Mouse (Mus musculus): ENCODE results near the gene Elovl7.
A peak's percentile ranks its signal among the peaks of the same experiment; 100 is the strongest.

Gene Elovl7

GRCm38 (mm10) chr13:108241715-108242114 lies 27.5 kb downstream of the Elovl7 start:
- DNase-seq (ENCODE audit: low read depth, low spot score): no peak

- DNase-seq (ENCODE audit: low read depth, low spot score): no peak
These were observed 31.0 kb downstream of the Elovl7 start for GRCm38 (mm10) chr13:108245086-108245697.

DNA sequence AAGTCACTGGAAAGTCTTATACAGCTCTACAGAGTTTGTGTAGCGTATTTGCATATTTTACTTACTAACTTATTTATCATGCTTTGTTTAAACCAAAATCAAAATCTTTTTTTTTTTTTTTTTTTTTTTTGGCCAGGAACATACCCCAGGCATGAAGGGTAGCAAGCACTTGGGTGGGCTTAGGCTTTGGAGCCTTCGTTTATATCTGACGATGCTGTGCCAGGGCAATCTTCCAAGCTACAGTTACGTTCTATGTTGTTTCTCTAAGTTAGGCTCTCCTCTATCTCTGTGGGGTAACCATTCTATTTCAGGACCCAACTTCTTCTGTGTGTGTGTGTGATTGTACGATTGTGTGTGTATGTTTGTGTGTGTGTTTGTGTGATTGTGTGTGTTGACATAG lies 36.9 kb downstream of the Elovl7 start:
- no peak for DNase-seq (ENCODE audit: low read depth, low spot score)

- DNase-seq (ENCODE audit: low read depth, low spot score): no peak
These were observed 39.8 kb downstream of the Elovl7 start for GRCm38 (mm10) chr13:108253977-108254376.

DNA sequence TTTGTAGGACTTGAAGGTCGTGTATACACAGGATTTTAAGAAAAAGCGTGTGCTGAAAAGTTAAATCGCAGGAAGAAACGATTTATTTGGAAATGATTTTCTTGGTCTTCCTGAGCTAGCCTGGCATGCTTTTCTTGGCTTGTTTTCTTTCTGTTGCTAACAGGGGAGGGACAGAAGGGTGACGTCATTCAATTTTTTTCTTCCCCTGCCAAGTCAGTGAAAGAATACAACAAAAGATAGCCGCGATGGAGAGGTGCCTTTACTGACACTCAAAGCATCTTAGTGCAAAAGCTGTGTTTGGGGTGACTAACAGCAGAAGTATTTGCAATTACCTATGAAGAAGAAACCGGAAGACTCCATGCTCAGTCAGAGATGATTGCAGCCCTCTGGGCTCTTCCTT lies 48.8 kb downstream of the Elovl7 start:
- DNase-seq (ENCODE audit: low read depth, low spot score): no peak

DNA sequence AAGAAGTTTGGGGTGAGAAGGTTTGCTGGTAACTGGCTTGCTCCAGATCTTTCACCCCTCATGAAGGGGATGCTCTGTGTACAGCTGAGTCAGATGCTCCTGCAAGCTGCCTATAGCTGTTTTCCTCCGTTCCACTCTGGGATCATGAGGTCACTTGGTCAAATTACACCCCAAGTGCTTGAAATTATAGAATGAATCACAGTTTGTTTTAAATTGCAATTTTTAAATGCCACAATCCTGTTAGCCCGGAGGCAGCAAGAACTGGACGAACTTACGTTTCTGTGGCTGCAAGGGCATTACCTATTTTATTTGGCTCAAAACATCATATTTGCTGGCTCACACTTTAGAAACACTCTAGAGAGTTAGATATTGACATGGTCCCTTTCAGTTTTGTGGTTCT lies 51.2 kb downstream of the Elovl7 start:
- no peak for DNase-seq (ENCODE audit: low read depth, low spot score)

- no peak for DNase-seq (ENCODE audit: low read depth, low spot score)
These were observed 53.8 kb downstream of the Elovl7 start for GRCm38 (mm10) chr13:108267841-108268634.

- peak; percentile 3 for DNase-seq (ENCODE audit: low read depth, low spot score)
These were observed 57.4 kb downstream of the Elovl7 start for GRCm38 (mm10) chr13:108271458-108272148.

GRCm38 (mm10) chr13:108272332-108272731 lies 58.1 kb downstream of the Elovl7 start:
- DNase-seq (ENCODE audit: low read depth, low spot score): no peak

DNA sequence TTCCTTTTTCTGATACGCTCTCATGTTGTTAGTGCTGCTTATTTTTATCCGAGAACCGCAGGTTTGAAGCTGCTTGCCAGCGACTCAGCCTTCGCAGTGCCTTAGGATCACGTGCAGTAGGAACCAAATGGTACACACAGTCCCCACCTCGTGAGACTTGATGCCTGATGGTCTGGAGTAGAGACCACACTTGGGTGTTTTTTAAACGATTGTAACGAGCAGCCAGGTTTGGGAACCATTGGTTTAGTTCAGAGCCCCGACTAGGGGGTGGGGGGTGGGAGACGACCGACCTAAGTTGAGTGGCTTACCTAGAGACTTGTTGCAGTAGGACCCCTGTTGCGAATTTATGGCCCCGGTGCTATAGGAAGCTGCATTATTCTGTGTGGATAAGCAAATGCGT lies 58.8 kb downstream of the Elovl7 start:
- DNase-seq (ENCODE audit: low read depth, low spot score): no peak

DNA sequence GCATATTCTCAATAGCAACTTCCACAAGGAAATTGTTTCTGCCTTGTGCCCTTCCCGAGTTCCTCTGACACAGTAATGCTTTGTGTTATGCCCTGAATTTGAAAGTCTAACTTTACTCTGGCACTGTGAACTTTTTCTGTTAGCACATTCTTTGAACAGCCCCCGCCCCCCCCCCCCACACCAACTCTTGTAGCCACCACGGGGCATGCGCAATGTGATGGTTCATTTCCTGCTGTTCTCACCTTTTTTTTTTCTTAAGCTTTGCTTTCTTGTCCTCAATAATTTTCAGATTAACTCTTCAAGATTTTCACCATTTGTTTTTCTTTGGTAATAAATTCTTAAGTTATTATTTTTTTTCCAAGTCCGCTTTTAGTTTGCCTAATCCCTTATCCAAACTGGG lies 59.3 kb downstream of the Elovl7 start:
- DNase-seq (ENCODE audit: low read depth, low spot score): peak; percentile 63

- DNase-seq (ENCODE audit: low read depth, low spot score): no peak
These were observed 62.4 kb downstream of the Elovl7 start for GRCm38 (mm10) chr13:108276561-108276960.

DNA sequence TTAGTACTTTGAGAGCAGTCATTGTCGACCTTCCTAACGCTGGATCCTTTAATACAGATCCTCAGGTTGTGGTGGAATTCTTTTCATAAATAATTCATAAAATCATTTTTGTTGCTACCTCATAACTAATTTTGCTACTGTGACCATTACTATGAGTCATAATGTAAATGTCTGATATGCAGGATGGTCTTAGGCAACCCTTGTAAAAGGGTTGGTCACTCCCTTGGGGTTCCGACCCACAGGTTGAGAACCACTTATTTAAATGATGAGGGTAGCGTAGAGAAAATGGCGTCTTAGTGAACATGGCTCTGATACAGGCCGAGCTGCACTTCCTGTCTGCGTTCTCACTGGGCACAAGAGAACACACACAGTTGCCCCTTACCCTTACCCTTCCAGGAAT lies 63.1 kb downstream of the Elovl7 start:
- DNase-seq (ENCODE audit: low read depth, low spot score): no peak

- DNase-seq (ENCODE audit: low read depth, low spot score): no peak
These were observed 64.4 kb downstream of the Elovl7 start for GRCm38 (mm10) chr13:108278592-108278991.

DNA sequence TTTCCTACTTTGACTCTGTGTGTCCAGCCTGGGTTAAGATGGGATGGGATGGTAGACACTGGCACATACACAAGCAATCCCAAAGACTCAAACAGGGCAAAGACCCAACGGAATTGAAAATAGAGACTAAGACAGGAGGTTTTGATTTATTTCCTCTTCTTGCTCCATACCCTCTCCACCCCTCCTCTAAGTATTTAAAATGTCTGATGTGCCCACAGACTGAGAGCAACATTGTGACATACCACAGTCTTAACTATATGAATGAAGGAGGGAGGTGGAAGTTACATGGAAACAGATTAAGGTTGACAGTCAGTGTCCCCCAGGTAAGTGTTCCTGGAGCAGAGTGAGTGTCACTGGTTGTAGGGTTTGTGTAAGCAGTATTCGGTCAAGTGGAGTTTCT lies 70.1 kb downstream of the Elovl7 start:
- no peak for DNase-seq (ENCODE audit: low read depth, low spot score)

DNA sequence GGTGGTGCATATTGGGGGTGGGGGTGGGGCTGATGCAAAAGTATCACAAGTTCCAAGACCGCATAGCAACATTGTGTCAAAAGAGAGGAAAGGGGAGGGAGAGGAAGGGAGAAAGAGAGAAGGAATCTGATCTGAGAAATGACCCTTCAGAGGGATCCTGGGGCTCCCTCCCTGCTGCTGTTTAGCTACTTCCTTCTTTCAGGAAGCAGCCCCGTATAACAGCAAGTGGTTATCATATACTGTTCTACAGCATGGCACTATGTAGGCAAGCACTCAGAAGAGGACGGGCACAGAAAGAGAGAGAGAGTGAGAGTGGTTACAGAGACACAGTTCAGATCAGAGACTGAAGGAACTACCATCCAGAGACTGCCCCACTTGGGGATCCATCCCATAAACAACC lies 73.7 kb downstream of the Elovl7 start:
- DNase-seq (ENCODE audit: low read depth, low spot score): no peak

DNA sequence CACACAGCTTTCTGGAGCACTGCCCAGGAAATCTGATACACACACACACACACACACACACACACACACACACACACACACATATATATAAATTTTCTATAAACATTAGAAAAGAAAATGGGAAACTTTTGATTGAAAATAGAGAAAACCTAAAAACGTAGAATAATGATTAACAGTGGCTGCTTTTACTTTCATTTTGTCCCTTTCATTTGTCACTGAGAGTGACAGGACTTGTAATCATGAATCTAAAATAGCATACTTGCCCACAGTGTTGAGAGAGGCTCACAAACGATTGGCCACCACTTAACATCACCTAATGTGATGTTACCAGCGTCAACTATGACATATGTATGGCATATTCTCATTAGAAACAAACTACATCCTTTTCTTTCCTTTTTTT lies 75.2 kb downstream of the Elovl7 start:
- DNase-seq (ENCODE audit: low read depth, low spot score): no peak

GRCm38 (mm10) chr13:108290314-108290713 lies 76.1 kb downstream of the Elovl7 start:
- DNase-seq (ENCODE audit: low read depth, low spot score): no peak

DNA sequence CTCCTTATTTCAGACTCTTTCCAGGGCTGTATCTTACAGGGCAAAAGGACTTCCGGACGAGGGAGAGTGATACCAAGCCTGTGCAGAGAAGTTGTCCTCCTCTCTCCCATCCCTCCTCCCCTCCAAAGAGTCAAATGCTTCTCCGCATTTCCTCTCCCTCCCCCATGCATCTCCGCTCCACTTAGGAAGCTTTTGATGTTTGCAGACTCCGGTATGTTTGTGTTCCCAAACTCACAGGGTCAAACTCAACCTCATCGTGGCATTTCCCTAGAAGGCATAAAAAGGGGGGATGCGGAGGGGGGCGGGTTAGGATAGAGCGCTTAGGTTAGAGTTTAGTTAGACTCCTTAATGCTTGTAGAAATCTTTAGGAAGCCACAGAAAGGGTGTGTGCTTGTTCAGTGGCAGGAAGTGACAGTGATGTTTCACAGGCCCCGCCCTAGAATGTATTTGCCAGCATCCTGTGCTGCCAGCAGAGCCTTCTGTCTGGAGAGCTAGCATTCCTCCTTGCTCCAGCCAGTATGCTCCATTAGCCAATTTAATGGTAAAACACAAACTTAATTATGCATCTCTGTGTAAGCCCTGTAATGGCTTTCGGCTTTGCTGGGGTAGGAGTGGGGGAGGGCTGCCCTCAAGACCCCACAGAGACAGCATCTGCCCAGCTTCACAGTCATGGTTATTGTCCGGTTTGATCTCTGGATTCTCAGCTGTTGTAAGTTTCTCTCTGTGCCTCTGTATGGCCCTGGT lies 83.3 kb downstream of the Elovl7 start:
- peak; percentile 84 for DNase-seq (ENCODE audit: low read depth, low spot score)

DNA sequence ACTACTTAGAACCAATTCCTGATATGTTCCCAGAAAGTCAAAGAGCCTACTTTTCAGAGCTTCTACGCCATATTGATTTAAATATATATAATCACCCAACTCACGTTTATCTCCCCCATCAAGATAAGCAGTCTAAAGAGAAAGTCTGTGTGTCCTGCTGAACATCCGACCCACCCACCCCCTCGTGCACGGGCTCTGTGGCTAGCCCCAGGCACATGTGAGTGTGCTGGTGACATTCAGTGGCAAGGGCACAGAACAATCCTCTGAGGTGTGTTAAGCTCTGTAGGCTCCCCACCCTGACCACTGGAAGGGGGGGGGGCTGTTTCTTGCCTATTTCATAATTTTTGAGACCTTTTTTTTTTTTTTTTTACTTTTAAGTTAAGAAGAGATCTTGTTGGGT lies 84.0 kb downstream of the Elovl7 start:
- DNase-seq (ENCODE audit: low read depth, low spot score): peak; percentile 51

DNA sequence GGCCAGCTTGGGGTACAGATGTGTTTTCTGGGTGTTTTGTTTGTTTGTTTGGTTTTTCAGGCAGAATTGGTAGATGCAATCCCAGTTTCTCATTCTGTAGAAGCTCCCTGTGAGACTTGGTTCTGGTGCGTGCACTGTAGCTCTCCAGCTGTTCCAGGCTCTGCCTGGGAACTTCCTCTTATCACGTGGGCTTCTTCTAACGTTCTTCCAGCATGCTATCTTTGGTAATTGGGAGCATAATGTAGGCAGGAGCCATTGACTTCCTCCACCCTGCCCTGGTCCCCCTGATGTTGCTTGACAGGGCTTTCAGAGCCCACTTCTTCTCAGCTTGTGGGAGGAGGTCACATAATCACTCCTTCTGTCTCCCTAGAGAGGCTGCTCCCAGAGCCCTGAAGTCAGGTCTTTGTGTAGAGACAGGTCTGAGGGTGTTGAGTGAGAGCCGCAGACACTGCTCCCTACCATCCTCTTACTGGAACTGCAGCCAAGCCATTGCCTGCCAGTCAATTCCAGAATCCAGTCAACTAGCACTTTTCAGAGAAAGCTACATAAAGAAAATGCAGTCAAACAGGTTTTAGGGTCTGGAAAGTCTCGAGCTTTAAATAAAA lies 86.2 kb downstream of the Elovl7 start:
- no peak for DNase-seq (ENCODE audit: low read depth, low spot score)

- no peak for DNase-seq (ENCODE audit: low read depth, low spot score)
These were observed 87.2 kb downstream of the Elovl7 start for GRCm38 (mm10) chr13:108301411-108301810.
